Mouse (Mus musculus) bone marrow, adult 2 months (tissue): ENCODE results near the gene Ccser1.

Experiments
- CTCF ChIP-seq: fragments of 200-500 bp; IDR thresholded peaks from 2 replicates; pipeline ENCODE4 v1.5.1; 2011; ENCODE audit warnings: low read length, control low read depth; ENCODE audit not compliant: control insufficient read depth, insufficient read depth
- POLR2A ChIP-seq: fragments of 200-500 bp; IDR thresholded peaks from 2 replicates; pipeline ENCODE4 v1.6.1; 2011; ENCODE audit warnings: low read depth, mild to moderate bottlenecking, control low read depth, low read length, borderline replicate concordance; ENCODE audit not compliant: control insufficient read depth

DNA sequence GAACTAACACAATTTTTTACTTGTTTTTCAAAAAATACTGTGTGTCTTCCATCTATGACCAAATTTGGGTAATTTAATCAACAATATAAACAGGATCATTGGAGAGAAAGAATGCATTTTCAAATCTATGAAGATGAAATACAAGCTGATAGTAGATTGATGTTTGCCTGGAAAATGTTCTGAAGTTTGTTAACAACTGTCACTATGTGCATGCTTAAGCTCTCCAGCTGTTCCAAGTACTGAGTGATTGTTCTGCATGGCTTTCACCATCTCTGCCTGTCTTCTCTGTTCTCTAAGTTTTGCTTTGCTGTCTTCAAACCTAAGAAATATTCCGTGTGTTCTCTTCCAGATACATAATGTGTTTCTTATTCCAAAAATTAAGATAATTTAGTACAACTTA lies 751.5 kb downstream of the Ccser1 start:
- TF ChIP-seq CTCF (no peak), POLR2A (no peak)
